Mouse (Mus musculus): ENCODE results near the gene Men1. TPM values are rescaled to one million over a fixed set of nuclear protein-coding genes. Genes with fewer than 3 reads are reported as not detected.

The Men1 gene
- polyA plus RNA-seq, 1 experiment: 38.5 TPM

GRCm38 (mm10) chr19:6339890-6340504 lies 5.2 kb downstream of the Men1 start:
- WGBS: 56% methylated on average over 15 of the region's 15 CpGs
- peaks cover 22% of the 10 kb centered on the region for H3K4me1 ChIP-seq (ENCODE audit: control insufficient read depth, insufficient read depth, insufficient read length, low read length)
- H3K4me3 ChIP-seq (ENCODE audit: low read depth, low read length): peak overlapping the region; percentile 11; the same call in 1 of the 2 replicates
- TF ChIP-seq POLR2A (IDR thresholded peaks at IDR 0.05; ENCODE audit: low read depth, low read length): no peak
- no peak for TF ChIP-seq CTCF (IDR thresholded peaks at IDR 0.05; ENCODE audit: extremely low read depth, insufficient read length, insufficient replicate concordance, low read depth, low read length)
- H3K36me3 ChIP-seq (ENCODE audit: control insufficient read depth, insufficient read depth, low read length): peaks cover 20% of the 10 kb centered on the region
- H3K27me3 ChIP-seq (ENCODE audit: control insufficient read depth, insufficient read depth, low read length): no peaks in the 10 kb centered on the region
- H3K27ac ChIP-seq (ENCODE audit: insufficient read depth, low read depth, low read length): peak overlapping the region; percentile 52

GRCm38 (mm10) chr19:6340524-6341452 lies 6.0 kb downstream of the Men1 start, which contains the start of gene Map4k2:
Map4k2 (plus strand) TSS chr19:6341135.
- TF ChIP-seq CTCF (IDR thresholded peaks at IDR 0.05; ENCODE audit: extremely low read depth, insufficient read length, insufficient replicate concordance, low read depth, low read length): 0 out of 2 replicates have a peak, but pooled peaks have one; percentile 9
- TF ChIP-seq POLR2A (IDR thresholded peaks at IDR 0.05; ENCODE audit: low read depth, low read length): no peak; the same call in 1 of the 2 replicates
- Histone ChIP-seq H3K4me3 (ENCODE audit: low read depth, low read length) (peak within 1 kb of the TSS; percentile 93), H3K36me3 (ENCODE audit: control insufficient read depth, insufficient read depth, low read length) (peaks cover 24% of the 10 kb centered on the region), H3K27ac (ENCODE audit: insufficient read depth, low read depth, low read length) (peak within 1 kb of the TSS; percentile 52), H3K4me1 (ENCODE audit: control insufficient read depth, insufficient read depth, insufficient read length, low read length) (peaks cover 21% of the 10 kb centered on the region), H3K27me3 (ENCODE audit: control insufficient read depth, insufficient read depth, low read length) (no peaks in the 10 kb centered on the region)
- WGBS: 2% methylated on average over 72 of the region's 72 CpGs

- H3K27ac ChIP-seq (ENCODE audit: insufficient read depth, low read depth, low read length): no peak overlapping the region
- no peak for TF ChIP-seq CTCF (IDR thresholded peaks at IDR 0.05; ENCODE audit: extremely low read depth, insufficient read length, insufficient replicate concordance, low read depth, low read length)
- TF ChIP-seq POLR2A (IDR thresholded peaks at IDR 0.05; ENCODE audit: low read depth, low read length): no peak
- no peaks in the 10 kb centered on the region for H3K27me3 ChIP-seq (ENCODE audit: control insufficient read depth, insufficient read depth, low read length)
- H3K36me3 ChIP-seq (ENCODE audit: control insufficient read depth, insufficient read depth, low read length): peaks cover 27% of the 10 kb centered on the region
- peak overlapping the region; percentile 93 for H3K4me3 ChIP-seq (ENCODE audit: low read depth, low read length)
- H3K4me1 ChIP-seq (ENCODE audit: control insufficient read depth, insufficient read depth, insufficient read length, low read length): peaks cover 17% of the 10 kb centered on the region
- whole genome bisulfite sequencing: 7% methylated on average over 23 of the region's 23 CpGs
These were observed 6.8 kb downstream of the Men1 start for GRCm38 (mm10) chr19:6341453-6342077.

GRCm38 (mm10) chr19:6342276-6342933 lies 7.6 kb downstream of the Men1 start:
- H3K27me3 ChIP-seq (ENCODE audit: control insufficient read depth, insufficient read depth, low read length): no peaks in the 10 kb centered on the region
- peaks cover 15% of the 10 kb centered on the region for H3K4me1 ChIP-seq (ENCODE audit: control insufficient read depth, insufficient read depth, insufficient read length, low read length)
- peaks cover 24% of the 10 kb centered on the region for H3K36me3 ChIP-seq (ENCODE audit: control insufficient read depth, insufficient read depth, low read length)
- no peak overlapping the region for H3K27ac ChIP-seq (ENCODE audit: insufficient read depth, low read depth, low read length)
- peak overlapping the region; percentile 93 for H3K4me3 ChIP-seq (ENCODE audit: low read depth, low read length)
- 81% methylated on average over 5 of the region's 5 CpGs for WGBS
- TF ChIP-seq CTCF (IDR thresholded peaks at IDR 0.05; ENCODE audit: extremely low read depth, insufficient read length, insufficient replicate concordance, low read depth, low read length) (no peak), POLR2A (IDR thresholded peaks at IDR 0.05; ENCODE audit: low read depth, low read length) (no peak)

GRCm38 (mm10) chr19:6343066-6343925 lies 8.5 kb downstream of the Men1 start:
- Histone ChIP-seq H3K27ac (ENCODE audit: insufficient read depth, low read depth, low read length) (no peak overlapping the region), H3K27me3 (ENCODE audit: control insufficient read depth, insufficient read depth, low read length) (no peaks in the 10 kb centered on the region), H3K36me3 (ENCODE audit: control insufficient read depth, insufficient read depth, low read length) (peaks cover 20% of the 10 kb centered on the region), H3K4me3 (ENCODE audit: low read depth, low read length) (no peak overlapping the region), H3K4me1 (ENCODE audit: control insufficient read depth, insufficient read depth, insufficient read length, low read length) (peaks cover 15% of the 10 kb centered on the region)
- TF ChIP-seq CTCF (IDR thresholded peaks at IDR 0.05; ENCODE audit: extremely low read depth, insufficient read length, insufficient replicate concordance, low read depth, low read length): no peak
- no peak for TF ChIP-seq POLR2A (IDR thresholded peaks at IDR 0.05; ENCODE audit: low read depth, low read length)
- 66% methylated on average over 19 of the region's 19 CpGs for WGBS

- Histone ChIP-seq H3K4me1 (ENCODE audit: control insufficient read depth, insufficient read depth, insufficient read length, low read length) (peaks cover 15% of the 10 kb centered on the region), H3K27ac (ENCODE audit: insufficient read depth, low read depth, low read length) (no peak overlapping the region), H3K4me3 (ENCODE audit: low read depth, low read length) (no peak overlapping the region), H3K27me3 (ENCODE audit: control insufficient read depth, insufficient read depth, low read length) (no peaks in the 10 kb centered on the region), H3K36me3 (ENCODE audit: control insufficient read depth, insufficient read depth, low read length) (peaks cover 13% of the 10 kb centered on the region; the same call in 1 of the 2 replicates)
- WGBS: 84% methylated on average over 5 of the region's 5 CpGs
- no peak for TF ChIP-seq CTCF (IDR thresholded peaks at IDR 0.05; ENCODE audit: extremely low read depth, insufficient read length, insufficient replicate concordance, low read depth, low read length)
- no peak for TF ChIP-seq POLR2A (IDR thresholded peaks at IDR 0.05; ENCODE audit: low read depth, low read length)
These were observed 9.2 kb downstream of the Men1 start for GRCm38 (mm10) chr19:6343996-6344395.
